Mouse (Mus musculus) G1E (cell line): ENCODE data around the gene Scn4b. TPM values are rescaled to one million over a fixed set of nuclear protein-coding genes. Genes with fewer than 3 reads are reported as not detected.

Source experiments
- ATAC-seq: 2 replicates; pipeline ENCODE4 v1.8.0; 2016; ENCODE audit warnings: mild to moderate bottlenecking; ENCODE audit not compliant: insufficient number of reproducible peaks, poor library complexity, low FRiP score, severe bottlenecking; ENCODE audit errors: extremely low read depth
- DNase-seq: peaks from one replicate; pipeline ENCODE4 v3.0.0; 2012; ENCODE audit warnings: low spot score
- H3K27me3 ChIP-seq: 2 replicates; pipeline ENCODE4 v1.6.1; 2012; ENCODE audit warnings: mild to moderate bottlenecking, low read length, inconsistent platforms; ENCODE audit not compliant: insufficient read depth
- H3K36me3 ChIP-seq: replicated peaks from 2 replicates; pipeline ENCODE3; 2012; ENCODE audit warnings: mild to moderate bottlenecking, inconsistent platforms
- H3K4me1 ChIP-seq: 2 replicates; pipeline ENCODE4 v1.6.1; 2012; ENCODE audit warnings: low read depth, low read length, inconsistent platforms, mixed read lengths; ENCODE audit not compliant: insufficient read depth
- H3K4me3 ChIP-seq: 2 replicates; pipeline ENCODE4 v1.5.1; 2012; ENCODE audit warnings: low read depth, mild to moderate bottlenecking, inconsistent platforms, low read length, moderate library complexity, mixed read lengths
- H3K9me3 ChIP-seq: replicated peaks from 2 replicates; pipeline ENCODE4 v1.6.1; 2012; ENCODE audit warnings: inconsistent platforms
- CTCF ChIP-seq: IDR thresholded peaks from 2 replicates; pipeline ENCODE4 v1.5.1; 2012; ENCODE audit warnings: low read depth, low read length, inconsistent platforms, mixed read lengths
- GATA1 ChIP-seq: IDR thresholded peaks from 2 replicates; pipeline ENCODE4 v1.6.1; 2012; ENCODE audit warnings: borderline replicate concordance, low read length, inconsistent platforms, mixed read lengths
- GATA2 ChIP-seq: IDR thresholded peaks from 2 replicates; pipeline ENCODE4 v1.6.1; 2012; ENCODE audit warnings: low read depth, low read length, inconsistent platforms, borderline replicate concordance
- POLR2AphosphoS5 ChIP-seq: IDR thresholded peaks from 2 replicates; pipeline ENCODE4 v1.6.1; 2012; ENCODE audit warnings: low read depth, low read length, inconsistent platforms; ENCODE audit not compliant: insufficient replicate concordance
- TAL1 ChIP-seq: conservative IDR thresholded peaks from 2 replicates; pipeline ENCODE4 v1.6.1; 2012; ENCODE audit warnings: low read depth, low read length, inconsistent platforms, mixed read lengths
- polyA plus RNA-seq: library from polyadenylated mRNA; stranded (reverse); fragments of >175 nt; gene quantifications from 2 replicates; pipeline ENCODE4 v1.2.3, GENCODE M21; 2012
- total RNA-seq, 2 experiments: library from RNA; stranded (forward) in 1 of 2; stranded (reverse) in 1 of 2; fragments of 200-1000 nt in 1 of 2; fragments of >200 nt in 1 of 2; fragmentation: Nextera tagmentation in 1 of 2; gene quantifications; 2 replicates each; pipeline ENCODE4 v1.2.3; 2014 to 2017

Scn4b gene
- total and polyA plus RNA-seq, 3 experiments: 0.05 TPM; not detected in 2

DNA sequence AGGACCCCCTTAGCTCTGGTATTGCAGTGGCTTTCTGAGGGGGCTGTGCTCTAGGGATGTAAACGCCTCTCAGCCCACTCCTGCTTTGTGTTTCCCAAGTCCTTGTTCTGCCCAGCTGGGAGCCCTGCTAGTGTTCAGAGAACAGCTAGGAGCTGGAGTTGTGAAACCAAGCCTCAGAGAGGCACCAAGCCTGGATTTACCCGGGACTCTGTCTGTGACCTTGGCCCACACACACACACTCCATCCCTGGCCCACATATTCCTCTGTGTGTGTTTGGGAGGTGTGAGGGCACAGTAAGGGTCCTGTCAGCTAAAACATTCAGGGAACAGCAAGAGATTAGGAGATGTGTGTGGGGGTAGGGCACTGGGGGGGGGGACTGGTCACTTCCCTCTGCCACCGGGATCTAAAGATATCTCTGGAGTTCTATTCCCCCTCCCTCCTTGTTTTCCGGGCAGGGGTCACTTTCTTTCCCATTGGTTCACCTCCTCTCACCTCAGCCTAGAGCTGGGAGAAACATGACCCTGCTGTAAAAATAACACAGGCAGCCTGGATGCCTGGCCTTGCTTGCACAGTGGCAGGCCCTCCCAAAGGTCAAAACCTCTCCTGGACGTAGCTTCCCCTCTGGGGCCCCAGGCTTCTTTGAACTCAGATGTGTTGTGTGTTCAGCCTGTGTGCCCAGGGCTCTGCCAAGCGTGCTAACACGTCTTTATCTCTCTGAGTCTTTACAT, 1.6 kb upstream of the Scn4b start:
- ATAC-seq (no peak), DNase-seq (no peak)
- TF ChIP-seq GATA1 (no peak), POLR2AphosphoS5 (no peak), TAL1 (no peak), GATA2 (no peak), CTCF (no peak)
- Histone ChIP-seq H3K4me3 (no peak overlapping the region), H3K27me3 (peaks cover 23% of the 10 kb centered on the region), H3K36me3 (no peaks in the 10 kb centered on the region), H3K9me3 (no peaks in the 10 kb centered on the region), H3K4me1 (no peaks in the 10 kb centered on the region)

DNA sequence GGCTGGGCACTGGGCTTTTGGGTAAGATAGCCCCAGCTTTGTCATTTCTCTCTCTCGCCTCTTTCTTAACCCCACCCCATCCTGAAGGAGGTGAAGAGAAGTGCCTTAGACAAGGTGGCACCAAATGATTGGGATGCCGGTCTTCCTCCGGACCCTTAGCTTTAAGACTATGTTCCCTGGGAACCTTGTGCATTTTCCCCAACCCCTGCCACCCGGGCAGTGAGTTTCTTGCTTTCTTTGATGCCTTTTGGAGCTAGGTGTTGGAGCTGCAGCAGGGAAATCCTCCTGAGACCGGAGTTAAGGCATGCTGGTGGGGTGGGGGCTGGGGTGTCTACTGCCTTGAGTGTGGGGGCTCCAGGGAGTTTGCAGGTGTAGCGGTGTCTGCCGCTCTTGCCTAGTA, 887 bp downstream of the Scn4b start:
- TF ChIP-seq POLR2AphosphoS5: no peak
- TF ChIP-seq GATA1: no peak
- TF ChIP-seq TAL1: no peak
- TF ChIP-seq GATA2: no peak
- TF ChIP-seq CTCF: no peak
- Histone ChIP-seq H3K9me3 (no peaks in the 10 kb centered on the region), H3K36me3 (no peaks in the 10 kb centered on the region), H3K27me3 (peaks cover 18% of the 10 kb centered on the region; the same call in 1 of the 2 replicates), H3K4me1 (no peaks in the 10 kb centered on the region), H3K4me3 (no peak overlapping the region)
- no peak for DNase-seq
- no peak for ATAC-seq

- H3K27me3 ChIP-seq: peaks cover 19% of the 10 kb centered on the region; the same call in 1 of the 2 replicates
- H3K36me3 ChIP-seq: no peaks in the 10 kb centered on the region
- ATAC-seq (no peak), DNase-seq (no peak)
- no peak for TF ChIP-seq POLR2AphosphoS5
- no peak for TF ChIP-seq GATA2
- TF ChIP-seq GATA1: no peak
- TF ChIP-seq TAL1: no peak
- TF ChIP-seq CTCF: no peak
- H3K4me1 ChIP-seq: no peaks in the 10 kb centered on the region
- no peak overlapping the region for H3K4me3 ChIP-seq
- no peaks in the 10 kb centered on the region for H3K9me3 ChIP-seq
These were observed 2.8 kb downstream of the Scn4b start for GRCm38 (mm10) chr9:45140945-45141344.

DNA sequence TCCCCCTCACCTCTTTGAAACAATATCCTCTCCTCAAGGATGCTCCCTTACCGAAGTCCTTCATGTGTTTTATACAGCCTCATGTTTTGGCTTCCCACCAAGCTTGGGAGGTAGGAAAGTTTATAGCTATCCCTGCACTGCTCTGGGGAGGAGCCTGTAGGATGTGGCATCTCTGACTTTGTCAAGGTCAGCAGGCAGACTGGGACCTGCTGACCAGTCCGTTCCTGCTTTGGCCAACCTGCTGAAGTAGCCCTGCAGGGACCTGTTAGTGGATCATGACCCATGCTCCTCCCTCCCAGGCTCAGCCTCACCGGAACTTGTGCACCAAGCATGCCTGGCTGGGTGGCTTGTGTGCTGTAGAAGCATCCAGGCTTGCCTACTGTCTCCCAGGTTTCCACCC, 4.5 kb downstream of the Scn4b start:
- TF ChIP-seq TAL1 (no peak), POLR2AphosphoS5 (no peak), GATA1 (no peak), CTCF (no peak), GATA2 (no peak)
- peaks cover 22% of the 10 kb centered on the region for H3K27me3 ChIP-seq
- ATAC-seq: no peak
- H3K9me3 ChIP-seq: no peaks in the 10 kb centered on the region
- DNase-seq: no peak
- H3K36me3 ChIP-seq: no peaks in the 10 kb centered on the region
- H3K4me1 ChIP-seq: no peaks in the 10 kb centered on the region
- H3K4me3 ChIP-seq: no peak overlapping the region

- no peaks in the 10 kb centered on the region for H3K4me1 ChIP-seq
- DNase-seq (no peak), ATAC-seq (no peak)
- H3K4me3 ChIP-seq: no peak overlapping the region
- H3K36me3 ChIP-seq: no peaks in the 10 kb centered on the region
- peaks cover 14% of the 10 kb centered on the region for H3K27me3 ChIP-seq
- H3K9me3 ChIP-seq: no peaks in the 10 kb centered on the region
- TF ChIP-seq POLR2AphosphoS5: no peak
- TF ChIP-seq GATA1: no peak
- no peak for TF ChIP-seq CTCF
- no peak for TF ChIP-seq GATA2
These were observed 7.5 kb downstream of the Scn4b start for GRCm38 (mm10) chr9:45145533-45146266.

- no peaks in the 10 kb centered on the region for H3K36me3 ChIP-seq
- no peaks in the 10 kb centered on the region for H3K4me1 ChIP-seq
- ATAC-seq (no peak), DNase-seq (no peak)
- peaks cover 14% of the 10 kb centered on the region for H3K27me3 ChIP-seq
- peak; percentile 48 for TF ChIP-seq CTCF
- TF ChIP-seq GATA2: no peak
- H3K4me3 ChIP-seq: no peak overlapping the region
- no peaks in the 10 kb centered on the region for H3K9me3 ChIP-seq
These were observed 8.0 kb downstream of the Scn4b start for GRCm38 (mm10) chr9:45146267-45146597.
